Mouse (Mus musculus) spleen, adult 2 months (tissue): ENCODE data around the gene Capn3.

Experiments used
- CTCF ChIP-seq: fragments of 200-500 bp; IDR thresholded peaks from 2 replicates; pipeline ENCODE4 v1.5.1; 2011; ENCODE audit warnings: mild to moderate bottlenecking, inconsistent platforms; ENCODE audit not compliant: insufficient read depth, insufficient read length, insufficient replicate concordance; ENCODE audit errors: extremely low read depth
- POLR2A ChIP-seq: fragments of 200-500 bp; IDR thresholded peaks from 2 replicates; pipeline ENCODE4 v1.6.1; 2011; ENCODE audit warnings: low read depth, low read length, inconsistent platforms

DNA sequence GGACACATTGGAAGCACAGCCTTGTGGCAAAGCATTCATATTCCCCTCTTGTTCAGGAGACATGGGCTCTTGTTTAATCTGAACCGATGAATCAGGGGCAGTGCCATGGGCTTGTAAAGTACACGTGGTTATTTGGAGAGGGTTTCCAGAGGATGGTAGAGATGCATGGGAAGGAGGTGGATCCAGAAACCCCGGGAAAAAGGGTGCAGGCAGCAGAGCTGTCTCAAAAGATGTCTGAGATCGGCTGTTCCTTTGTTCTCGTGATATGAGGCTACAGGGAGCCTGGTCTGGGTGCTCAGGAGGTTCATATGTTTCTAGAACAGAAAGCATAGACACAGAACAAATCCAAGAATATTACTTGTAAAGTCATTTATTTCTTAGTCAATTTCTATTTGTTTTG, 71.0 kb downstream of the Capn3 start:
- no peak for TF ChIP-seq CTCF
- no peak for TF ChIP-seq POLR2A
